Mouse (Mus musculus): ENCODE data around the gene Ptprt. TPM values are rescaled to one million over a fixed set of nuclear protein-coding genes. Genes with fewer than 3 reads are reported as not detected.

Gene Ptprt
- polyA plus RNA-seq, 1 experiment from 2014 or later: 0.77 TPM

- H3K27me3 ChIP-seq (ENCODE audit: control insufficient read depth, insufficient read depth, low read length): no peaks in the 10 kb centered on the region; the same call in 1 of the 2 replicates
- no peak overlapping the region for H3K27ac ChIP-seq (ENCODE audit: low read depth, low read length)
- WGBS: 85% methylated on average over 3 of the region's 3 CpGs
- H3K4me3 ChIP-seq (ENCODE audit: low read depth, low read length): no peak overlapping the region
- H3K9ac ChIP-seq (ENCODE audit: low read length): no peak overlapping the region
- ATAC-seq (ENCODE audit: low FRiP score): no peak
- DNase-seq (ENCODE audit: low spot score, missing footprints): no peak
- H3K4me2 ChIP-seq: no peak overlapping the region
- H3K9me3 ChIP-seq (ENCODE audit: control insufficient read depth, low read length): no peaks in the 10 kb centered on the region
- no peaks in the 10 kb centered on the region for H3K4me1 ChIP-seq (ENCODE audit: control insufficient read depth, insufficient read depth, low read length)
- H3K36me3 ChIP-seq (ENCODE audit: control insufficient read depth, insufficient read depth, low read length): no peaks in the 10 kb centered on the region
Measured at GRCm38 (mm10) chr2:162626076-162626475, 34.9 kb downstream of the Ptprt start.

GRCm38 (mm10) chr2:162624707-162625106, 36.2 kb downstream of the Ptprt start:
- Histone ChIP-seq H3K4me1 (ENCODE audit: control insufficient read depth, insufficient read depth, low read length) (no peaks in the 10 kb centered on the region), H3K9me3 (ENCODE audit: control insufficient read depth, low read length) (no peaks in the 10 kb centered on the region), H3K4me3 (ENCODE audit: low read depth, low read length) (no peak overlapping the region), H3K27me3 (ENCODE audit: control insufficient read depth, insufficient read depth, low read length) (no peaks in the 10 kb centered on the region), H3K27ac (ENCODE audit: low read depth, low read length) (no peak overlapping the region), H3K36me3 (ENCODE audit: control insufficient read depth, insufficient read depth, low read length) (no peaks in the 10 kb centered on the region), H3K4me2 (no peak overlapping the region), H3K9ac (ENCODE audit: low read length) (no peak overlapping the region)
- no peak for DNase-seq (ENCODE audit: low spot score, missing footprints)
- 89% methylated on average over 3 of the region's 3 CpGs for WGBS
- no peak for ATAC-seq (ENCODE audit: low FRiP score)

GRCm38 (mm10) chr2:162614256-162614655, 46.7 kb downstream of the Ptprt start:
- WGBS: 85% methylated on average over 2 of the region's 2 CpGs
- Histone ChIP-seq H3K27me3 (ENCODE audit: control insufficient read depth, insufficient read depth, low read length) (no peaks in the 10 kb centered on the region), H3K9ac (ENCODE audit: low read length) (no peak overlapping the region), H3K36me3 (ENCODE audit: control insufficient read depth, insufficient read depth, low read length) (no peaks in the 10 kb centered on the region), H3K9me3 (ENCODE audit: control insufficient read depth, low read length) (no peaks in the 10 kb centered on the region), H3K4me1 (ENCODE audit: control insufficient read depth, insufficient read depth, low read length) (no peaks in the 10 kb centered on the region), H3K27ac (ENCODE audit: low read depth, low read length) (no peak overlapping the region), H3K4me2 (no peak overlapping the region), H3K4me3 (ENCODE audit: low read depth, low read length) (no peak overlapping the region)
- ATAC-seq (ENCODE audit: low FRiP score) (no peak), DNase-seq (ENCODE audit: low spot score, missing footprints) (peak; percentile 56)

GRCm38 (mm10) chr2:162613480-162613879, 47.5 kb downstream of the Ptprt start:
- H3K4me1 ChIP-seq (ENCODE audit: control insufficient read depth, insufficient read depth, low read length): no peaks in the 10 kb centered on the region
- no peak overlapping the region for H3K9ac ChIP-seq (ENCODE audit: low read length)
- no peaks in the 10 kb centered on the region for H3K27me3 ChIP-seq (ENCODE audit: control insufficient read depth, insufficient read depth, low read length)
- no peak overlapping the region for H3K4me3 ChIP-seq (ENCODE audit: low read depth, low read length)
- H3K27ac ChIP-seq (ENCODE audit: low read depth, low read length): no peak overlapping the region
- 79% methylated on average over 4 of the region's 4 CpGs for WGBS
- ATAC-seq (ENCODE audit: low FRiP score): no peak
- no peaks in the 10 kb centered on the region for H3K36me3 ChIP-seq (ENCODE audit: control insufficient read depth, insufficient read depth, low read length)
- no peak for DNase-seq (ENCODE audit: low spot score, missing footprints)
- H3K4me2 ChIP-seq: no peak overlapping the region
- H3K9me3 ChIP-seq (ENCODE audit: control insufficient read depth, low read length): no peaks in the 10 kb centered on the region

GRCm38 (mm10) chr2:162602721-162603120, 58.2 kb downstream of the Ptprt start:
- Histone ChIP-seq H3K9ac (ENCODE audit: low read length) (no peak overlapping the region), H3K27me3 (ENCODE audit: control insufficient read depth, insufficient read depth, low read length) (no peaks in the 10 kb centered on the region), H3K4me2 (no peak overlapping the region), H3K36me3 (ENCODE audit: control insufficient read depth, insufficient read depth, low read length) (no peaks in the 10 kb centered on the region), H3K27ac (ENCODE audit: low read depth, low read length) (no peak overlapping the region), H3K4me3 (ENCODE audit: low read depth, low read length) (no peak overlapping the region), H3K9me3 (ENCODE audit: control insufficient read depth, low read length) (no peaks in the 10 kb centered on the region), H3K4me1 (ENCODE audit: control insufficient read depth, insufficient read depth, low read length) (no peaks in the 10 kb centered on the region)
- DNase-seq (ENCODE audit: low spot score, missing footprints) (no peak), ATAC-seq (ENCODE audit: low FRiP score) (no peak)
- WGBS: 93% methylated on average over 5 of the region's 5 CpGs

GRCm38 (mm10) chr2:162591388-162591787, 69.6 kb downstream of the Ptprt start:
- H3K36me3 ChIP-seq (ENCODE audit: control insufficient read depth, insufficient read depth, low read length): no peaks in the 10 kb centered on the region
- no peaks in the 10 kb centered on the region for H3K4me1 ChIP-seq (ENCODE audit: control insufficient read depth, insufficient read depth, low read length)
- H3K27ac ChIP-seq (ENCODE audit: low read depth, low read length): no peak overlapping the region
- peak; percentile 19 for DNase-seq (ENCODE audit: low spot score, missing footprints)
- no peaks in the 10 kb centered on the region for H3K27me3 ChIP-seq (ENCODE audit: control insufficient read depth, insufficient read depth, low read length)
- no peaks in the 10 kb centered on the region for H3K9me3 ChIP-seq (ENCODE audit: control insufficient read depth, low read length)
- no peak overlapping the region for H3K4me3 ChIP-seq (ENCODE audit: low read depth, low read length)
- whole genome bisulfite sequencing: 87% methylated on average over 3 of the region's 3 CpGs
- ATAC-seq (ENCODE audit: low FRiP score): no peak
- no peak overlapping the region for H3K9ac ChIP-seq (ENCODE audit: low read length)
- H3K4me2 ChIP-seq: no peak overlapping the region

- H3K27me3 ChIP-seq (ENCODE audit: control insufficient read depth, insufficient read depth, low read length): no peaks in the 10 kb centered on the region
- no peaks in the 10 kb centered on the region for H3K4me1 ChIP-seq (ENCODE audit: control insufficient read depth, insufficient read depth, low read length)
- no peak for ATAC-seq (ENCODE audit: low FRiP score)
- H3K36me3 ChIP-seq (ENCODE audit: control insufficient read depth, insufficient read depth, low read length): no peaks in the 10 kb centered on the region
- 86% methylated on average over 4 of the region's 4 CpGs for WGBS
- no peak overlapping the region for H3K27ac ChIP-seq (ENCODE audit: low read depth, low read length)
- H3K4me2 ChIP-seq: no peak overlapping the region
- H3K9ac ChIP-seq (ENCODE audit: low read length): no peak overlapping the region
- no peak overlapping the region for H3K4me3 ChIP-seq (ENCODE audit: low read depth, low read length)
- no peaks in the 10 kb centered on the region for H3K9me3 ChIP-seq (ENCODE audit: control insufficient read depth, low read length)
- DNase-seq (ENCODE audit: low spot score, missing footprints): peak; percentile 69
Measured at GRCm38 (mm10) chr2:162581651-162582050, 79.3 kb downstream of the Ptprt start.

GRCm38 (mm10) chr2:162577819-162578218, 83.1 kb downstream of the Ptprt start:
- no peak for ATAC-seq (ENCODE audit: low FRiP score)
- WGBS: 95% methylated on average over 7 of the region's 7 CpGs
- H3K27me3 ChIP-seq (ENCODE audit: control insufficient read depth, insufficient read depth, low read length): no peaks in the 10 kb centered on the region
- no peaks in the 10 kb centered on the region for H3K9me3 ChIP-seq (ENCODE audit: control insufficient read depth, low read length)
- no peak overlapping the region for H3K4me2 ChIP-seq
- no peak overlapping the region for H3K9ac ChIP-seq (ENCODE audit: low read length)
- H3K27ac ChIP-seq (ENCODE audit: low read depth, low read length): no peak overlapping the region
- DNase-seq (ENCODE audit: low spot score, missing footprints): no peak
- no peaks in the 10 kb centered on the region for H3K4me1 ChIP-seq (ENCODE audit: control insufficient read depth, insufficient read depth, low read length)
- H3K4me3 ChIP-seq (ENCODE audit: low read depth, low read length): no peak overlapping the region
- H3K36me3 ChIP-seq (ENCODE audit: control insufficient read depth, insufficient read depth, low read length): no peaks in the 10 kb centered on the region

- DNase-seq (ENCODE audit: low spot score, missing footprints) (peak; percentile 73), ATAC-seq (ENCODE audit: low FRiP score) (no peak)
- Histone ChIP-seq H3K4me2 (no peak overlapping the region), H3K9me3 (ENCODE audit: control insufficient read depth, low read length) (no peaks in the 10 kb centered on the region), H3K9ac (ENCODE audit: low read length) (no peak overlapping the region), H3K27ac (ENCODE audit: low read depth, low read length) (no peak overlapping the region), H3K4me3 (ENCODE audit: low read depth, low read length) (no peak overlapping the region), H3K4me1 (ENCODE audit: control insufficient read depth, insufficient read depth, low read length) (no peaks in the 10 kb centered on the region), H3K36me3 (ENCODE audit: control insufficient read depth, insufficient read depth, low read length) (no peaks in the 10 kb centered on the region), H3K27me3 (ENCODE audit: control insufficient read depth, insufficient read depth, low read length) (no peaks in the 10 kb centered on the region)
- 81% methylated on average over 2 of the region's 2 CpGs for WGBS
Measured at GRCm38 (mm10) chr2:162572851-162573250, 88.1 kb downstream of the Ptprt start.

- H3K4me1 ChIP-seq (ENCODE audit: control insufficient read depth, insufficient read depth, low read length): no peaks in the 10 kb centered on the region
- WGBS: 89% methylated on average over 12 of the region's 12 CpGs
- ATAC-seq (ENCODE audit: low FRiP score) (no peak), DNase-seq (ENCODE audit: low spot score, missing footprints) (no peak)
- H3K9ac ChIP-seq (ENCODE audit: low read length): no peak overlapping the region
- no peak overlapping the region for H3K27ac ChIP-seq (ENCODE audit: low read depth, low read length)
- H3K4me2 ChIP-seq: no peak overlapping the region
- no peaks in the 10 kb centered on the region for H3K9me3 ChIP-seq (ENCODE audit: control insufficient read depth, low read length)
- H3K27me3 ChIP-seq (ENCODE audit: control insufficient read depth, insufficient read depth, low read length): no peaks in the 10 kb centered on the region
- no peaks in the 10 kb centered on the region for H3K36me3 ChIP-seq (ENCODE audit: control insufficient read depth, insufficient read depth, low read length)
- H3K4me3 ChIP-seq (ENCODE audit: low read depth, low read length): no peak overlapping the region
Measured at GRCm38 (mm10) chr2:162571037-162571436, 89.9 kb downstream of the Ptprt start.

Measured in midbrain, embryonic 11.5 days (tissue).